Mouse (Mus musculus): ENCODE measurements at regions not wholly inside any gene's neighbourhood (a gene's known extent, or its start where the extent isn't known, plus 50 kb on each side); places are given as distances from the start of the nearest gene placed in this dataset.
A peak's percentile ranks its signal among the peaks of the same experiment; 100 is the strongest.
"Not testable (repeated sequence)": the region's sequence is repeated elsewhere in the genome, so short reads cannot be mapped to it uniquely, and the experiment has no call there.

DNA sequence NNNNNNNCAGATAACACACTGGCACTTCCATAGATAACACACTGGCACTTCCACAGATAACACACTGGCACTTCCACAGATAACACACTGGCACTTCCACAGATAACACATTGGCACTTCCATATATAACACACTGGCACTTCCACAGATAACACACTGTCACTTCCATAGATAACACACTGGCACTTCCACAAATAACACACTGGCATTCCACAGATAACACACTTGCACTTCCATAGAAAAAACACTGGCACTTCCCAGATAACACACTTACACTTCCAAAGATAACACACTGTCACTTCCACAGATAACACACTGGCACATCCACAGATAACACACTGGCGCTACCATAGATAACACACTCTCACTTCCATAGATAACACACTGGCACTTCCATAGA lies 105.7 kb upstream of the Afdn start:
- Histone ChIP-seq H3K4me1 (replicated peaks; ENCODE audit: low read depth, low read length) (peaks cover 13% of the 10 kb centered on the region), H3K9me3 (ENCODE audit: low read length) (peaks cover 31% of the 10 kb centered on the region)
- not testable (repeated sequence) for H3K27me3 ChIP-seq (ENCODE audit: insufficient read depth, low read length); H3K36me3 ChIP-seq (ENCODE audit: insufficient read depth, low read length); H3K4me3 ChIP-seq (replicated peaks; ENCODE audit: low read length)

DNA sequence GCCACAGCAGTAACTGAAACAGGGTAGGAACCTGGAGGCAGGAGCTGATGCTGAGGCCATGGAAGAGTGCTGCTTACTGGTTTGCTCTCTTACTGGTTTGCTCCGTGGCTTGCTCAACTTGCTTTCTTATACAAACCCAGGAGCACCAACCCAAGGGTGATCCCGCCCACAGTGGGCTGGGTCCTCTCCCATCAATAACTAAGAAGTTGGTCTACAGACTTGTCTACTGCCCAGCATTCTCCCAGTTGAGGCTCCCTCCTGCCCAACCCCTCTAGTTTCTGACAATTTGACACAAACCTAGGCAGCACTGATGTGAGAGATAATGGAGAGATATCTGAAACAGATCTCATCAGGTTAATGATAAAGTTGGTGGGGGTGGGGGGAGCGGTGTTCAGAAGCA lies 104.3 kb upstream of the Afdn start:
- no peak for TF ChIP-seq POU5F1 (IDR thresholded peaks at IDR 0.05; ENCODE audit: borderline replicate concordance, low read length)
- TF ChIP-seq CTCF (conservative IDR thresholded peaks at IDR 0.05; ENCODE audit: low read length): no peak
- TF ChIP-seq NANOG (IDR thresholded peaks at IDR 0.05; ENCODE audit: borderline replicate concordance, low read length): no peak
- no peaks in the 10 kb centered on the region for H3K27me3 ChIP-seq (ENCODE audit: insufficient read depth, low read length)
- peaks cover 41% of the 10 kb centered on the region for H3K9me3 ChIP-seq (ENCODE audit: low read length)
- H3K4me1 ChIP-seq (replicated peaks; ENCODE audit: low read depth, low read length): peaks cover 27% of the 10 kb centered on the region
- H3K4me3 ChIP-seq (replicated peaks; ENCODE audit: low read length): 0 out of 2 replicates have a peak overlapping the region, but pooled peaks have one; percentile 20
- no peaks in the 10 kb centered on the region for H3K36me3 ChIP-seq (ENCODE audit: insufficient read depth, low read length)

DNA sequence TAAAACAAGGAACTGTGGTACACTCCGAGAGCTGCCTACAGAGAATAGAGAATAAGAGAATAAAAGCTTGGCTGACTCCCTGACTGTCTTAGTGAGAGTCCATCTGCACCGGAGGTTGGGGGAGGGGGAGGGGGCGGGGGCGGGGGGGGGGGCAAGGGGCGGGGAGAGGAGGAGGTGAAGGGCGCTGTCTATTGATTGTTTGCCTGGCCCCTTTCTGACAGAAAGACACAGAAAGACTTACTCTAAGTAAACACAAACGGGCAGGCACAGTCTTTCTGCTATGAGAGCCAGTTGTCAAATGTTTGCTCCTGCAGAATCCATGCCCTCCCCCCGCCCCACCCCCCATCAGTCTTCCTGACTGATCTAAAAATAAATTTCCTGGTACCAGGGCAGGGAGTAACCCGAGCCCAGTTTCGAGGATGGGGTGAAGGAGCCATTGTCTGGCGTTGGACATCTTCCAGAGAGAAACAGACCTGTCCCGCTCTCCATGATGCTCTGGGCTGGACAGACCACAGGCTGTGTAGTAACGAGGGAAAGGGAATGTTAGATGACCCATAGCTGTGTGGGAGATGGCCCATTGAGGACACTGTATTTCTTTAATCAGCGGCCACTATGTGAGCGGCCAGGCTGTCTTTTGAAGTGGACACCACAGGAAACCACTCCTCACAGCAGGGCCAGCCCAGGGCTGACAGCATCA lies 103.7 kb upstream of the Afdn start:
- Histone ChIP-seq H3K9me3 (ENCODE audit: low read length) (peaks cover 44% of the 10 kb centered on the region), H3K36me3 (ENCODE audit: insufficient read depth, low read length) (no peaks in the 10 kb centered on the region), H3K4me3 (replicated peaks; ENCODE audit: low read length) (peak overlapping the region; percentile 23; the same call in 1 of the 2 replicates), H3K4me1 (replicated peaks; ENCODE audit: low read depth, low read length) (peaks cover 33% of the 10 kb centered on the region), H3K27me3 (ENCODE audit: insufficient read depth, low read length) (no peaks in the 10 kb centered on the region)
- TF ChIP-seq POU5F1 (IDR thresholded peaks at IDR 0.05; ENCODE audit: borderline replicate concordance, low read length) (no peak), NANOG (IDR thresholded peaks at IDR 0.05; ENCODE audit: borderline replicate concordance, low read length) (no peak), CTCF (conservative IDR thresholded peaks at IDR 0.05; ENCODE audit: low read length) (no peak)

DNA sequence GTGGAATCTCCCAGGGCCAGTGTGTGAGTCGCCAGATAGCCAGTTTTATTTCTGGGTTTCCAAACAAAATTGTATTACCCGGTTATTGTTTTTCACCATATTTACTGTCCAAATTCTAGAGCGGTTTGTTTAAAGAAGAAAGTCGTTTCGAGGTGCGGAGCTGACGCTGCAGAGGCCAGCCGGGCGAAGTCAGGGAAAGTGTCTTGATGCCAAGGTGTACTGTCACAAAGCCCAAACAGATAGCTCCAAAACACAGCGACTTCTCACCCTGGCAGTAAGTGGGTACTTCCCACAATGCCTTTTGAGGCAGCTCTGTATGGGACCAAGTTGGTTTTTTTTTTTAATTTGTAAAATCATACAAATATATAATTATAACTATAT lies 103.2 kb upstream of the Afdn start:
- Histone ChIP-seq H3K9me3 (ENCODE audit: low read length) (peaks cover 47% of the 10 kb centered on the region), H3K27me3 (ENCODE audit: insufficient read depth, low read length) (no peaks in the 10 kb centered on the region)

DNA sequence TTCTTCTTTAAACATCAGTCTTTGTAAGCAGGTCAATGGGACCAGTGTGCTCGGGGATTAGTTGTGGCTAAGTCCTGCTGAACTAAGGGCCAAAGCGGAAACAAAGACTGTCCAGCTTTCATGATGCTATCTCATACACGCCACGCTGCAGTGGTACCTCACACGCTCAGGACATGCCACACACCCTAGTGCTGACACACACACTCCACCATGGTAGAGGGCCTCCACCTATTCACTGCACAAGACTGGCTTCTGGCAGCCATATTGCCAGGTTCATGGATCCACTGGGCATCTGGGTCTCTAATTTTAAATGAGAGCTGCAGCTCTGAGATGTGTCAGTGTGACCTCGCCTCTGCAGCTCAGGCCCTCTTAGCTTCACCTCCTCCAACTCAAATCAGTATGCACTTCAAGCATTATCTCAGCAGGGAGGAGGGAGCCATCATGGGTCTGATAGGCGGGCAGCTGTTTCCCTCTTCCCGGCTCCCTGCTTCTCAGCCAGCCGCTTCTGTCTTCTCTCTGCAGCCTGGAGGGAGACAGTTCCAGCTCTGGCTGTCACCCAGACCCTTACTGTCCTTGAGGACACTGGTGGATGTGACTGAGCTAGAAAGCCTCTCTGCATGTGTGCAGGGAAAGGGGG lies 102.6 kb upstream of the Afdn start:
- H3K4me3 ChIP-seq (replicated peaks; ENCODE audit: low read length): peak overlapping the region; percentile 20; the same call in 1 of the 2 replicates
- no peak for TF ChIP-seq NANOG (IDR thresholded peaks at IDR 0.05; ENCODE audit: borderline replicate concordance, low read length)
- no peak for TF ChIP-seq CTCF (conservative IDR thresholded peaks at IDR 0.05; ENCODE audit: low read length)
- TF ChIP-seq POU5F1 (IDR thresholded peaks at IDR 0.05; ENCODE audit: borderline replicate concordance, low read length): no peak
- H3K36me3 ChIP-seq (ENCODE audit: insufficient read depth, low read length): no peaks in the 10 kb centered on the region
- peaks cover 44% of the 10 kb centered on the region for H3K4me1 ChIP-seq (replicated peaks; ENCODE audit: low read depth, low read length)
- peaks cover 51% of the 10 kb centered on the region for H3K9me3 ChIP-seq (ENCODE audit: low read length)
- H3K27me3 ChIP-seq (ENCODE audit: insufficient read depth, low read length): no peaks in the 10 kb centered on the region

More for the DNA sequence above, 103.2 kb upstream of the Afdn start:
- Histone ChIP-seq H3K4me1 (replicated peaks; ENCODE audit: low read depth, low read length) (peaks cover 38% of the 10 kb centered on the region), H3K4me3 (replicated peaks; ENCODE audit: low read length) (peak overlapping the region; percentile 23; the same call in 1 of the 2 replicates), H3K36me3 (ENCODE audit: insufficient read depth, low read length) (no peaks in the 10 kb centered on the region)
- TF ChIP-seq POU5F1 (IDR thresholded peaks at IDR 0.05; ENCODE audit: borderline replicate concordance, low read length) (no peak), NANOG (IDR thresholded peaks at IDR 0.05; ENCODE audit: borderline replicate concordance, low read length) (no peak), CTCF (conservative IDR thresholded peaks at IDR 0.05; ENCODE audit: low read length) (no peak)

DNA sequence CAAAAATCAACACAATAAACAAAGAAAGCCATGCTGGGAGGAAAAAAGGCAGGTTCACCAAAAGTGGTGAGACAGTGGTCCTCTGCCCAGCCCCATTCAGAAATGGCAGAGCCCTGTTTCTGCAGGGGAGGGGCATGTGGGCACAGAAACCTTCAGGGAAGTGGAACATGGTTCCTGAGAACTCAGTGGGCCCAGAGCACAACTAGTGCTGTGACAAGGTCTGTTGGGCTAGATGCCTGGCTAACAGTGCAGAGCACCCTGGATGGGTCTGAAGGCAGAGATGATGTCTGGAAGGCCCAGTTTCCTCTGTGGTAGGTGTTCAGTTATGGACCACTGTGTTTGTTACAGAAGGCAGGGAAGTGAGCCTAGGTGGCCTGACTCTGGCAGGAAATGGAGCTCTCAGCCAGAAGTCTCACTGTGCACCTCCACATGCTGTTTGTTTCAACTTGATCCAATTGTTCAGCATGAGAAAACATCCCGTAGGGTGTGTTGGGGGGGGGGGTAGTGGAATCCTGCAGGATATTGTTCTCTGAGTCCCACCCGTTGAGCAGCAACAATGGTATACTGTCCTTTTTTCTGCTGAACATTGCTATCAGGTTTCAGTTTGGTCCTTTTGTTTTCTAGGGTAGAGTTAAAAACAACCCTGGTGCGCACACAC lies 101.9 kb upstream of the Afdn start:
- Histone ChIP-seq H3K27me3 (ENCODE audit: insufficient read depth, low read length) (no peaks in the 10 kb centered on the region), H3K36me3 (ENCODE audit: insufficient read depth, low read length) (no peaks in the 10 kb centered on the region), H3K4me1 (replicated peaks; ENCODE audit: low read depth, low read length) (peaks cover 51% of the 10 kb centered on the region), H3K4me3 (replicated peaks; ENCODE audit: low read length) (peak overlapping the region; percentile 70; the same call in 1 of the 2 replicates), H3K9me3 (ENCODE audit: low read length) (peaks cover 51% of the 10 kb centered on the region)
- TF ChIP-seq NANOG (IDR thresholded peaks at IDR 0.05; ENCODE audit: borderline replicate concordance, low read length): no peak; the same call in 1 of the 2 replicates
- TF ChIP-seq POU5F1 (IDR thresholded peaks at IDR 0.05; ENCODE audit: borderline replicate concordance, low read length): no peak

DNA sequence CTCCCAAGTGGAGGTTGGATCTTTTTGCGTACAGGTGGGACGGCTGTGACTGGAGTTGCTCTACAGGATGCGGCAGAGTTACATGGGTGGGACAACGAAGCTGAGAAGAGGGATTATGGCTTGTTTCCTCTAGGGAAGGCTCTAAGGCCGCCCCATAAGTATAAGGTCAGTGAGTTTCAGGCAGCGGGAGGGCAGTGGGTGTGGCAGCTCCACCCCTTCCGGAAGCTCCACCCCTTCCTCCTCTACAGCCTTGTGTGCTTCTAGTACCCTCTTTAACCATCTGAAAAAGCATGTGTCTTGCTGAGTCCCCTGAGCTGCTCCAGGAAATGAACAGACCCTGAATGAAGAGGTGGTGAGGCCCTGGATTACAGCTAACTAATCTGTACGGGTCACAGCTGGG lies 101.2 kb upstream of the Afdn start:
- Histone ChIP-seq H3K4me1 (replicated peaks; ENCODE audit: low read depth, low read length) (peaks cover 51% of the 10 kb centered on the region), H3K9me3 (ENCODE audit: low read length) (peaks cover 51% of the 10 kb centered on the region), H3K27me3 (ENCODE audit: insufficient read depth, low read length) (no peaks in the 10 kb centered on the region), H3K36me3 (ENCODE audit: insufficient read depth, low read length) (no peaks in the 10 kb centered on the region), H3K4me3 (replicated peaks; ENCODE audit: low read length) (peak overlapping the region; percentile 70)
- TF ChIP-seq NANOG (IDR thresholded peaks at IDR 0.05; ENCODE audit: borderline replicate concordance, low read length): no peak
- TF ChIP-seq POU5F1 (IDR thresholded peaks at IDR 0.05; ENCODE audit: borderline replicate concordance, low read length): no peak

DNA sequence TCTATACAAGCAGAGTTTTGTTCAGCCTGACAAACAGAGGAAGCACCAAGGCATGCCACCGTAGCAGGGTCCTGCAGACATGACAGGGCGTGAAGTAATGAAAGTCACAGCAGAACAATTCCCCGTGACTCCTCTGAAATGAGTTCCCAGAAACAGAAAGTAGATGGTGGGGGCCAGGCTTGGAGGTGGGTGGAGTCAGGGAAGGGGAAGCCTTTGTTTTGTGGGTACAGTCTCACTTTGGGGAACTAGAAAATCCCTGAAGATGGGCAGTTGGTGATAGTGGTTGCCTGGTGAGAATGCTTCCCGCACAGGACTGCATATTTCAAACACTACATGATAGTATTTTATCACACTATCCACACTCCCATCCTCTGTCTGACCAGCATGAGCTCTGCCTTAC lies 100.4 kb upstream of the Afdn start:
- Histone ChIP-seq H3K4me1 (replicated peaks; ENCODE audit: low read depth, low read length) (peaks cover 53% of the 10 kb centered on the region), H3K9me3 (ENCODE audit: low read length) (peaks cover 51% of the 10 kb centered on the region), H3K4me3 (replicated peaks; ENCODE audit: low read length) (peak overlapping the region; percentile 70), H3K27me3 (ENCODE audit: insufficient read depth, low read length) (no peaks in the 10 kb centered on the region), H3K36me3 (ENCODE audit: insufficient read depth, low read length) (no peaks in the 10 kb centered on the region)
- TF ChIP-seq CTCF (conservative IDR thresholded peaks at IDR 0.05; ENCODE audit: low read length) (no peak), NANOG (IDR thresholded peaks at IDR 0.05; ENCODE audit: borderline replicate concordance, low read length) (no peak), POU5F1 (IDR thresholded peaks at IDR 0.05; ENCODE audit: borderline replicate concordance, low read length) (no peak)
